Mouse (Mus musculus) MEL (cell line): ENCODE measurements around the gene Skp2. TPM values are rescaled to one million over a fixed set of nuclear protein-coding genes. Genes with fewer than 3 reads are reported as not detected.
A peak's percentile ranks its signal among the peaks of the same experiment; 100 is the strongest.

ENCODE experiments used
- DNase-seq: peaks from one replicate; pipeline ENCODE4 v3.0.0; 2011; ENCODE audit warnings: low read depth, low spot score
- H3K27ac ChIP-seq: 2 replicates; pipeline ENCODE4 v1.5.1; 2012; ENCODE audit warnings: low read depth, mild to moderate bottlenecking, control low read depth, low read length, moderate library complexity; ENCODE audit not compliant: control insufficient read depth
- H3K27me3 ChIP-seq, 2 experiments: fragments of 150-350 bp in 1 of 2; sonication (generic) in 1 of 2; 2 replicates each; pipeline ENCODE4 v1.6.1; 2012; ENCODE audit warnings: low read length in 2 of 2, mild to moderate bottlenecking in 2 of 2, improper control_type of control experiment in 1 of 2, moderate library complexity in 1 of 2; ENCODE audit not compliant: insufficient read depth in 2 of 2, control insufficient read depth in 1 of 2
- H3K36me3 ChIP-seq, 2 experiments: 2 replicates each; pipeline ENCODE4 v1.6.1; 2012 to 2014; ENCODE audit warnings: low read length in 2 of 2, improper control_type of control experiment in 1 of 2, inconsistent platforms in 1 of 2, mild to moderate bottlenecking in 1 of 2; ENCODE audit not compliant: insufficient read depth in 2 of 2, control insufficient read depth in 1 of 2
- H3K4me1 ChIP-seq, 2 experiments: fragments of 150-350 bp in 1 of 2; sonication (generic) in 1 of 2; 2 replicates each; pipeline ENCODE4 v1.6.1; 2012; ENCODE audit warnings: low read length in 2 of 2, improper control_type of control experiment in 1 of 2, mild to moderate bottlenecking in 1 of 2; ENCODE audit not compliant: insufficient read depth in 2 of 2, control insufficient read depth in 1 of 2
- H3K4me3 ChIP-seq, 2 experiments: fragments of 150-350 bp in 1 of 2; sonication (generic) in 1 of 2; 2 replicates each; pipeline ENCODE4 v1.5.1; 2012; ENCODE audit warnings: low read depth in 2 of 2, low read length in 2 of 2, mild to moderate bottlenecking in 2 of 2, moderate library complexity in 2 of 2, control low read depth in 1 of 2, improper control_type of control experiment in 1 of 2; ENCODE audit not compliant: control insufficient read depth in 1 of 2, insufficient read depth in 1 of 2
- H3K79me2 ChIP-seq: 2 replicates; pipeline ENCODE4 v1.6.1; 2012; ENCODE audit warnings: mild to moderate bottlenecking, low read length, moderate library complexity; ENCODE audit not compliant: control insufficient read depth, poor library complexity, insufficient read depth
- H3K9ac ChIP-seq: 2 replicates; pipeline ENCODE4 v1.6.1; 2012; ENCODE audit warnings: low read depth, mild to moderate bottlenecking, control low read depth, low read length, moderate library complexity; ENCODE audit not compliant: control insufficient read depth, poor library complexity, severe bottlenecking
- H3K9me3 ChIP-seq: fragments of 150-350 bp; sonication (generic); replicated peaks from 2 replicates; pipeline ENCODE4 v1.6.1; 2012; ENCODE audit warnings: mild to moderate bottlenecking, low read length, improper control_type of control experiment, moderate library complexity; ENCODE audit not compliant: insufficient read depth
- CHD1 ChIP-seq: IDR thresholded peaks from 2 replicates; pipeline ENCODE4 v1.6.1; 2012; ENCODE audit warnings: low read depth, mild to moderate bottlenecking, inconsistent platforms, low read length, improper control_type of control experiment
- CHD2 ChIP-seq: IDR thresholded peaks from 2 replicates; pipeline ENCODE4 v1.6.1; 2011; ENCODE audit warnings: low read length, improper control_type of control experiment
- E2F4 ChIP-seq: IDR thresholded peaks from 2 replicates; pipeline ENCODE4 v1.6.1; 2011; ENCODE audit warnings: low read depth, low read length, improper control_type of control experiment, borderline replicate concordance
- ELF1 ChIP-seq: IDR thresholded peaks from 2 replicates; pipeline ENCODE4 v1.6.1; 2014; ENCODE audit warnings: low read depth, mild to moderate bottlenecking, inconsistent platforms, low read length, improper control_type of control experiment, moderate library complexity
- EP300 ChIP-seq, 2 experiments: IDR thresholded peaks; 2 replicates each; pipeline ENCODE4 v1.6.1; 2011; ENCODE audit warnings: improper control_type of control experiment in 2 of 2, low read length in 2 of 2, low read depth in 1 of 2, mild to moderate bottlenecking in 1 of 2
- ETS1 ChIP-seq: IDR thresholded peaks from 2 replicates; pipeline ENCODE4 v1.6.1; 2012; ENCODE audit warnings: low read depth, mild to moderate bottlenecking, inconsistent platforms, low read length, improper control_type of control experiment, moderate library complexity
- GABPA ChIP-seq: IDR thresholded peaks from 2 replicates; pipeline ENCODE4 v1.6.1; 2012; ENCODE audit warnings: low read depth, mild to moderate bottlenecking, inconsistent platforms, low read length, improper control_type of control experiment, moderate library complexity
- JUND ChIP-seq: IDR thresholded peaks from 2 replicates; pipeline ENCODE4 v1.6.1; 2011; ENCODE audit warnings: low read depth, mild to moderate bottlenecking, improper control_type of control experiment, low read length
- MAX ChIP-seq: IDR thresholded peaks from 2 replicates; pipeline ENCODE4 v1.6.1; 2011; ENCODE audit warnings: low read length, improper control_type of control experiment
- MAZ ChIP-seq: IDR thresholded peaks from 2 replicates; pipeline ENCODE4 v1.6.1; 2012; ENCODE audit warnings: low read depth, mild to moderate bottlenecking, inconsistent platforms, low read length, improper control_type of control experiment
- MEF2A ChIP-seq: IDR thresholded peaks from 2 replicates; pipeline ENCODE4 v1.6.1; 2014; ENCODE audit warnings: low read depth, mild to moderate bottlenecking, inconsistent platforms, low read length, improper control_type of control experiment; ENCODE audit not compliant: poor library complexity, insufficient replicate concordance, severe bottlenecking; ENCODE audit errors: extremely low read depth
- MXI1 ChIP-seq: IDR thresholded peaks from 2 replicates; pipeline ENCODE4 v1.6.1; 2011; ENCODE audit warnings: mild to moderate bottlenecking, low read depth, low read length, improper control_type of control experiment
- MYC ChIP-seq: IDR thresholded peaks from 2 replicates; pipeline ENCODE4 v1.6.1; 2011; ENCODE audit warnings: low read depth, mild to moderate bottlenecking, low read length, improper control_type of control experiment, moderate library complexity
- POLR2A ChIP-seq, 2 experiments: IDR thresholded peaks; 2 replicates each; pipeline ENCODE4 v1.6.1; 2011 to 2012; ENCODE audit warnings: low read length in 2 of 2, mild to moderate bottlenecking in 2 of 2, control low read depth in 1 of 2, improper control_type of control experiment in 1 of 2, low read depth in 1 of 2, moderate library complexity in 1 of 2; ENCODE audit not compliant: control insufficient read depth in 1 of 2, insufficient read depth in 1 of 2, poor library complexity in 1 of 2
- POLR2AphosphoS2 ChIP-seq: IDR thresholded peaks from 2 replicates; pipeline ENCODE4 v1.6.1; 2011; ENCODE audit warnings: low read length, improper control_type of control experiment
- POLR2AphosphoS5 ChIP-seq: IDR thresholded peaks from 2 replicates; pipeline ENCODE4 v1.6.1; 2012; ENCODE audit warnings: low read depth, borderline replicate concordance, mild to moderate bottlenecking, inconsistent platforms, low read length, moderate library complexity, mixed read lengths
- RAD21 ChIP-seq: IDR thresholded peaks from 2 replicates; pipeline ENCODE4 v1.6.1; 2011; ENCODE audit warnings: mild to moderate bottlenecking, low read depth, low read length, improper control_type of control experiment
- RCOR1 ChIP-seq: IDR thresholded peaks from 2 replicates; pipeline ENCODE4 v1.6.1; 2012; ENCODE audit warnings: low read depth, mild to moderate bottlenecking, inconsistent platforms, low read length, improper control_type of control experiment
- SMC3 ChIP-seq: IDR thresholded peaks from 2 replicates; pipeline ENCODE4 v1.6.1; 2011; ENCODE audit warnings: low read depth, low read length, improper control_type of control experiment
- TBP ChIP-seq: IDR thresholded peaks from 2 replicates; pipeline ENCODE4 v1.8.0; 2011; ENCODE audit warnings: low read depth, low read length, improper control_type of control experiment
- TCF12 ChIP-seq: IDR thresholded peaks from 2 replicates; pipeline ENCODE4 v1.6.1; 2014; ENCODE audit warnings: low read depth, mild to moderate bottlenecking, inconsistent platforms, low read length, improper control_type of control experiment, moderate library complexity
- USF1 ChIP-seq: IDR thresholded peaks from 2 replicates; pipeline ENCODE4 v1.6.1; 2014; ENCODE audit warnings: low read depth, mild to moderate bottlenecking, inconsistent platforms, low read length, improper control_type of control experiment, moderate library complexity
- USF2 ChIP-seq, 2 experiments: IDR thresholded peaks; 2 replicates each; pipeline ENCODE4 v1.6.1; 2011 to 2012; ENCODE audit warnings: improper control_type of control experiment in 2 of 2, low read length in 2 of 2, borderline replicate concordance in 1 of 2, inconsistent platforms in 1 of 2, low read depth in 1 of 2, mild to moderate bottlenecking in 1 of 2; ENCODE audit not compliant: insufficient read depth in 1 of 2
- ZC3H11A ChIP-seq: IDR thresholded peaks from 2 replicates; pipeline ENCODE4 v1.6.1; 2012; ENCODE audit warnings: low read depth, mild to moderate bottlenecking, inconsistent platforms, low read length, improper control_type of control experiment
- ZKSCAN1 ChIP-seq: IDR thresholded peaks from 2 replicates; pipeline ENCODE4 v1.6.1; 2012; ENCODE audit warnings: low read depth, mild to moderate bottlenecking, inconsistent platforms, low read length, improper control_type of control experiment, moderate library complexity
- polyA plus RNA-seq, 2 experiments: library from polyadenylated mRNA; stranded (reverse) in 1 of 2; unstranded in 1 of 2; fragments of >175 nt in 1 of 2; fragments of >200 nt in 1 of 2; gene quantifications; 2 replicates each; pipeline versions ENCODE4 v1.2.1 to v1.2.4; 2012; ENCODE audit warnings: low replicate concordance in 2 of 2, low read depth in 1 of 2; ENCODE audit not compliant: insufficient read length in 2 of 2, insufficient read depth in 1 of 2, missing spikeins in 1 of 2
- total RNA-seq: library from RNA; depleted of rRNA; stranded (reverse); fragments of 300-350 nt; gene quantifications from 2 replicates; pipeline ENCODE4 v1.2.3, GENCODE M21; 2012

The Skp2 gene
- total and polyA plus RNA-seq, 3 experiments: 46.9 to 61.4 TPM; not detected in 1

GRCm38 (mm10) chr15:9090662-9091061 is 64.6 kb downstream of the Skp2 start (continued):
- TF ChIP-seq CHD2: no peak
- no peak for TF ChIP-seq ELF1
- TF ChIP-seq RCOR1: peak; percentile 77
- no peak for TF ChIP-seq USF1
- no peak for TF ChIP-seq USF2 (IDR thresholded peaks at IDR 0.05; ENCODE audit: borderline replicate concordance in 1 of 2, insufficient read depth in 1 of 2, low read depth in 1 of 2, low read length in 2 of 2)
- TF ChIP-seq SMC3: peak; percentile 14; the same call in 1 of the 2 replicates
- no peak for TF ChIP-seq POLR2AphosphoS5
- TF ChIP-seq EP300 (IDR thresholded peaks at IDR 0.05; ENCODE audit: low read depth in 1 of 2, low read length in 2 of 2): peak; percentile 90 to 92
- peak; percentile 79 for TF ChIP-seq TCF12
- TF ChIP-seq JUND: no peak
- no peak for TF ChIP-seq TBP
- no peak; the same call in 1 of the 2 replicates for TF ChIP-seq RAD21
- no peak for TF ChIP-seq CHD1
- peak; percentile 87 for TF ChIP-seq ETS1
- TF ChIP-seq MAX: peak; percentile 62
- TF ChIP-seq POLR2AphosphoS2: peak; percentile 48; the same call in 1 of the 2 replicates
- TF ChIP-seq MYC: 0 out of 2 replicates have a peak, but pooled peaks have one; percentile 24
- TF ChIP-seq MEF2A: peak; percentile 56; the same call in 1 of the 2 replicates

GRCm38 (mm10) chr15:9089136-9089720 is 66.0 kb downstream of the Skp2 start:
- peaks cover 16 to 29% of the 10 kb centered on the region in 2 experiments for H3K4me1 ChIP-seq
- H3K79me2 ChIP-seq: peaks cover 1% of the 10 kb centered on the region; the same call in 1 of the 2 replicates
- H3K27me3 ChIP-seq: no peaks in the 10 kb centered on the region
- H3K4me3 ChIP-seq: no peak overlapping the region
- H3K9me3 ChIP-seq: no peaks in the 10 kb centered on the region
- DNase-seq: no peak
- H3K36me3 ChIP-seq: peaks cover 33 to 75% of the 10 kb centered on the region in 2 experiments
- no peak overlapping the region for H3K9ac ChIP-seq
- peak overlapping the region; percentile 32 for H3K27ac ChIP-seq
- TF ChIP-seq SMC3: no peak
- TF ChIP-seq TBP: no peak
- no peak for TF ChIP-seq E2F4
- no peak for TF ChIP-seq ZKSCAN1
- TF ChIP-seq CHD1: no peak
- TF ChIP-seq USF1: no peak
- no peak for TF ChIP-seq POLR2AphosphoS5
- no peak for TF ChIP-seq ZC3H11A
- TF ChIP-seq ETS1: no peak
- TF ChIP-seq GABPA: no peak
- no peak for TF ChIP-seq POLR2A (IDR thresholded peaks at IDR 0.05; ENCODE audit: control insufficient read depth in 1 of 2, insufficient read depth in 1 of 2, low read depth in 1 of 2, low read length in 2 of 2, poor library complexity in 1 of 2)
- no peak for TF ChIP-seq RCOR1
- TF ChIP-seq MAZ: no peak
- TF ChIP-seq MYC: no peak
- TF ChIP-seq USF2 (IDR thresholded peaks at IDR 0.05; ENCODE audit: borderline replicate concordance in 1 of 2, insufficient read depth in 1 of 2, low read depth in 1 of 2, low read length in 2 of 2): no peak
- no peak for TF ChIP-seq MXI1
